Mouse (Mus musculus) liver, embryonic 14.5 days (tissue): ENCODE data around the gene Gm42674.

Experiments used
- CTCF ChIP-seq: IDR thresholded peaks from 2 replicates; pipeline ENCODE4 v1.5.1; 2016; ENCODE audit warnings: antibody characterized with exemption, low read depth, control low read depth
- EP300 ChIP-seq: IDR thresholded peaks from 2 replicates; pipeline ENCODE4 v1.6.1; 2016; ENCODE audit warnings: antibody characterized with exemption, low read depth

- TF ChIP-seq EP300 (no peak), CTCF (no peak)
Measured at GRCm38 (mm10) chr3:90607361-90607760, 5.7 kb downstream of the Gm42674 start.
